Mouse (Mus musculus) embryonic facial prominence, embryonic 12.5 days (tissue): Measurements from ENCODE around the gene Cacna1c. TPM values are rescaled to one million over a fixed set of nuclear protein-coding genes. Genes with fewer than 3 reads are reported as not detected.
"Not testable (repeated sequence)": the region's sequence is repeated elsewhere in the genome, so short reads cannot be mapped to it uniquely, and the experiment has no call there.

Experiments used
- ATAC-seq: fragments of 200-750 bp; cut with Nextera tagmentation; 2 replicates; pipeline ENCODE4 v1.8.0; 2017; ENCODE audit not compliant: insufficient number of reproducible peaks, insufficient read depth, low FRiP score, low TSS enrichment
- H3K27ac ChIP-seq: fragments of 300-500 bp; sonication (generic); 2 replicates; pipeline ENCODE4 v1.5.1; 2016; ENCODE audit warnings: mild to moderate bottlenecking
- H3K27me3 ChIP-seq: fragments of 300-500 bp; sonication (generic); 2 replicates; pipeline ENCODE4 v1.6.1; 2016; ENCODE audit warnings: mild to moderate bottlenecking, moderate library complexity
- H3K36me3 ChIP-seq: fragments of 300-500 bp; sonication (generic); 2 replicates; pipeline ENCODE4 v1.6.1; 2016; ENCODE audit warnings: mild to moderate bottlenecking
- H3K4me1 ChIP-seq: fragments of 300-500 bp; sonication (generic); 2 replicates; pipeline ENCODE4 v1.6.1; 2016
- H3K4me2 ChIP-seq: fragments of 300-500 bp; sonication (generic); replicated peaks from 2 replicates; pipeline ENCODE4 v1.6.1; 2016; ENCODE audit warnings: mild to moderate bottlenecking, moderate library complexity
- H3K4me3 ChIP-seq: fragments of 300-500 bp; sonication (generic); 2 replicates; pipeline ENCODE4 v1.5.1; 2016; ENCODE audit warnings: mild to moderate bottlenecking
- H3K9ac ChIP-seq: fragments of 300-500 bp; sonication (generic); 2 replicates; pipeline ENCODE4 v1.6.1; 2016; ENCODE audit warnings: mild to moderate bottlenecking, moderate library complexity
- H3K9me3 ChIP-seq: fragments of 300-500 bp; sonication (generic); 2 replicates; pipeline ENCODE4 v1.6.1; 2016; ENCODE audit warnings: mild to moderate bottlenecking, moderate library complexity
- WGBS: fragments of 180-500 bp; shearing (Covaris S2); methylation state at CpG from one replicate; pipeline ENCODE4 v1.1.7; 2016; 5-methylcytosine and 5-hydroxymethylcytosine counted together
- polyA plus RNA-seq: library from polyadenylated mRNA; unstranded; fragments of >200 nt; fragmentation: Nextera tagmentation; extraction: Ambion mirVana; gene quantifications from 2 replicates; pipeline ENCODE4 v1.2.1, GENCODE M21; 2016

The Cacna1c gene
- polyA plus RNA-seq, 1 experiment from 2014 or later, result 10.2 TPM

DNA sequence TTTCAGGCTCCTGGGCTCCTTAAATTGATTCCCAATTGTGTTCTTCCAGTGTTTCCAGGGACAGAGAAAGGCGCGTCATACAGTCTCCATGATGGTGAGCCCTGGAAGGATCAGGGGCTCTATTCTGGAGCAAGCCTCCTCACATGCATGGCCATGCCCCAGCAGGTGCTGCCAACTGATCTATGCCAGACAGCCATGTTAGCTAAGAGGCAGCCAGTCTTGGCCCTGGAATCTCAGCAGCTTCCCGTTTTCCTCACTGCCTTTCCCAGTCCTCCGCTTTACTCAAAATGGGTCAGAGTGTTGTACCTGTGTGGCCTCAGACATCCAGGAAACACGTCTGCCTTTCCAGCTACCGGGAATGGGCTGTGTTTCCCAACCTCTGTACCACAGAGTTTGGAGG lies 29.5 kb upstream of the Cacna1c start:
- Histone ChIP-seq H3K9me3 (no peaks in the 10 kb centered on the region), H3K9ac (no peak overlapping the region), H3K4me2 (no peak overlapping the region), H3K27ac (no peak overlapping the region), H3K4me3 (no peak overlapping the region), H3K4me1 (no peaks in the 10 kb centered on the region), H3K27me3 (no peaks in the 10 kb centered on the region), H3K36me3 (peaks cover 4% of the 10 kb centered on the region; the same call in 1 of the 2 replicates)
- WGBS, result 85% methylated on average over 6 of the region's 6 CpGs
- no peak for ATAC-seq

DNA sequence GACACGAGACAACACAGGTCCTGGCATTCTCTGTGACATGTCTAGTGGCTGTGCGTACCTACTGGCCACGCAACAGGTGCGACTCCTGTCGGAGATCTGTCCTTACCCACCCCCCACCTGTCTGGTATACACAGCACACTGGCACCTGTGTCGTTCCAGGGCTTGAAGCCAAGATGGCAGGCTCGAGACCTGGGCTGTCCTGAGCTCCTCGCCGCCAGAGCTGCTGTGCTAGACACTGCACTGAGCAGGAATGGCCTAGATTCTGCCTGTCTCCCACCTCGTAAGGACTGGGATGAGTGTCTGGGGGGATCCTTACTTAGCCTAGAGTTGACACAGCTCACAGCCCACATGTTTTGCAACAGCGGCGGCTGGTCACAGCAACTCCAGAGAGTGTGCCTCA lies 29.0 kb upstream of the Cacna1c start:
- no peaks in the 10 kb centered on the region for H3K4me1 ChIP-seq
- WGBS, result 80% methylated on average over 12 of the region's 12 CpGs
- H3K36me3 ChIP-seq, result peaks cover 4% of the 10 kb centered on the region; the same call in 1 of the 2 replicates
- ATAC-seq, result 0 out of 2 replicates have a peak, but pooled peaks have one; percentile 11
- no peak overlapping the region for H3K27ac ChIP-seq
- no peak overlapping the region for H3K4me2 ChIP-seq
- H3K27me3 ChIP-seq, result no peaks in the 10 kb centered on the region
- H3K9me3 ChIP-seq, result no peaks in the 10 kb centered on the region
- H3K9ac ChIP-seq, result no peak overlapping the region
- H3K4me3 ChIP-seq, result no peak overlapping the region

DNA sequence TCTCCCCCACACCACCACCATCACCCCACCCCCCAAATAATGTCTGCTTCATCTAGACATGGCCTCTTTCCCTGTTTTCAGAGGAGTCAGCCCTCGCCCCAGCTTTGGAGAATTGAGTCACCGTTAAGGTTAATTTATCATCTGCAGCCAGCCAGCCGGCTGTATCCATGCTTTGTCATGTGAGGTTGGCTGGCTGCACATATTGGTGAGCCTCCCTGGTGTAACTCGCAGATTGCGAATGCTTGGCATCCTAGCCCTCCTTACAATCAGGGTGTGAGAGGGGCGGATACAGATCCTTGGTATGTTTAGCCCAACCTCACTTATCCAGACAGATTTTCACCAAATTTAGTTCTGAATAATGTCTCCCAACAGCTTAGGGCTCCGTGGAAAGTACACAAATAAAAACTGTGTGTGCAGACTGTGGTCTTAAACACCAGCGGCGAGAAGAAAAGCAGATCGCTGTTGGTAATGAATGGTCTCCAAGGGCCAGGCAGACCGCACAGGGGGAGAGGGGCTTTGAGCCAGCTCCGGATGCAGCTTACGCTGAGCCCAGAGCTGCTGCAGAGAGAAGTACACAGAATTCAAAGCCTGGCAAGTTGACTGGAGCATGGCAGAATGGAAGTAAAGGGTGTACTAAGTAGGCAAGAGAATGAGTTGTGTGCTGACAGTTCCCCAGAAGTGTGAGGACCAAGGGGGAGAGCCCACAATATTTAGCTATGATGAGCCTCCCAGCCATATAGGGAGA lies 28.4 kb upstream of the Cacna1c start:
- WGBS, result 70% methylated on average over 13 of the region's 13 CpGs
- H3K27ac ChIP-seq, result no peak overlapping the region

DNA sequence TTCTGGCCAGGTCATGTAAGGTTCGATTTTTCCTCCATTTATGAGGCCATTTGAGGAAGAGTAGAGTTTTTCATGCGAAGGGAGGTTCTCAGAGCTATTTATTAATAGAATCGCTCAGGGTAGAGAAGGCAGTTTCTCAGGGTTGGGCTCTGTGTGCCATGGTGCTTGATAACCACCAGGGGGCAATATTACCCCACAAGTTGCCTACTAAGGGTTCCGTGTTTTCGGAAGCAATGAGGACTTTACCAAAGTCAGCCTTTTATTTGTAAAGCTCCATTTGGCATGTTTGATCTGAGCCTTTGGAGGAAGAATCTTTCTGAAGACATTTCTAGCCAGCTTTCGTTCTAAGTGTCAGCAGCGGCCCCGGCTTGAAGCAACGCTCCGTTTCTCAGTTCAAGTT lies 24.1 kb upstream of the Cacna1c start:
- no peak overlapping the region for H3K9ac ChIP-seq
- peaks cover 24% of the 10 kb centered on the region for H3K36me3 ChIP-seq
- no peaks in the 10 kb centered on the region for H3K9me3 ChIP-seq
- no peaks in the 10 kb centered on the region for H3K27me3 ChIP-seq
- H3K4me1 ChIP-seq, result no peaks in the 10 kb centered on the region
- no peak overlapping the region for H3K4me2 ChIP-seq
- no peak for ATAC-seq
- no peak overlapping the region for H3K27ac ChIP-seq
- no peak overlapping the region for H3K4me3 ChIP-seq
- WGBS, result 50% methylated on average over 10 of the region's 10 CpGs

More for the DNA sequence above, 28.4 kb upstream of the Cacna1c start:
- Histone ChIP-seq H3K36me3 (peaks cover 4% of the 10 kb centered on the region; the same call in 1 of the 2 replicates), H3K4me2 (no peak overlapping the region), H3K4me1 (no peaks in the 10 kb centered on the region), H3K9me3 (no peaks in the 10 kb centered on the region), H3K27me3 (no peaks in the 10 kb centered on the region), H3K9ac (no peak overlapping the region), H3K4me3 (no peak overlapping the region)
- no peak for ATAC-seq

DNA sequence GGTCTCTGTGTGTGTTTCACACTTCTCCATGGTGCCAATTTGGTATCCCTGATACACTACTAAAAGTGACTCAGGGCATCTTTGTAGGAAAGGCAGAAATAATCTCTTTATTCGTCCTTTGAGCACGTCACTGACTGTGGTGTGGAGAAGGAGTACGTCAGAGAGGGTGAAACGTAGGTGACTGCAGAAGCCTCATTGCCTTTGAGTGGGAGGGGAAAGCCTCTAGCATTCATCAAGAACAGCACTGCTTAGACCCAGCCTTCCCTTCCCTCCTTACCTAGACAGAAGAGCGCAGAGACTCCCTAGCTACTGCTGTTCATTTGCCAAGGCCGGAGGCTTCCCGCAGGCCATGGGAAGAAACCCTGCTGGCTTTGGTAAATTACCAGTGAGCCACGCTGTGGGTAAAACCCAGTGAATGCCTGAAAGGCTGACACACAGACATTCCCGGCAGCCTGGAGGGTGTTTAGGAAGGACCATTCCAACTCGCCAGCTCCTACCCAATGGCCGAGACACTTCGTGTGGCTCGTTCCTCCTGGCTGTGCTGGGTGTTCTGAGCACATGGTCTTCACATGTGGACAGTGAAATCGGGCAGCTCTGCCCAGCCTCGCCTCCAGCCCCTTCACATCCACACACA lies 23.1 kb upstream of the Cacna1c start:
- no peak for ATAC-seq
- H3K27ac ChIP-seq, result no peak overlapping the region
- WGBS, result 76% methylated on average over 15 of the region's 15 CpGs

DNA sequence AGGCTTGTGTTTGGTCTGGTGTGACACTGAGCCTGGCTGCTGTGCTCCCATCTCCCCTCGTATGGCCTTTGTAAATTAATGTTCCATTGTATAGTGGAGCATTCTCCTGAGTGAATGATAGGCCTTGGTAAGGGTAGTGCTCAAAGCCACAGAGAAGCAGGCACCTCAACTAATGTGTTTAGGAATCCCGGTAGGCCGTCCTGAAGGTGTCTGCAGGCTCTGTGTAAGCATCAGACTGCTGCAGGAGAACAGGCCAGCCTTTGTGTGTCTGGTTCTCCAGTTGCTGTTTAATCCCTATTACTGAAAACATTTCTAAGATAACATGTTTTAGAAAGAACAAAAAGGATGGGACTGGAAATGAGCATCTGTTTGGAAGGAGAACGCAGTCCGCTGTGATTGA lies 22.4 kb upstream of the Cacna1c start:
- no peaks in the 10 kb centered on the region for H3K27me3 ChIP-seq
- no peaks in the 10 kb centered on the region for H3K9me3 ChIP-seq
- no peak overlapping the region for H3K9ac ChIP-seq
- ATAC-seq, result no peak
- peaks cover 35% of the 10 kb centered on the region for H3K36me3 ChIP-seq
- no peaks in the 10 kb centered on the region for H3K4me1 ChIP-seq
- WGBS, result 84% methylated on average over 5 of the region's 5 CpGs
- H3K27ac ChIP-seq, result no peak overlapping the region
- no peak overlapping the region for H3K4me3 ChIP-seq
- H3K4me2 ChIP-seq, result no peak overlapping the region

More for the DNA sequence above, 23.1 kb upstream of the Cacna1c start:
- H3K4me2 ChIP-seq, result no peak overlapping the region
- no peaks in the 10 kb centered on the region for H3K4me1 ChIP-seq
- H3K27me3 ChIP-seq, result no peaks in the 10 kb centered on the region
- H3K4me3 ChIP-seq, result no peak overlapping the region
- peaks cover 34% of the 10 kb centered on the region for H3K36me3 ChIP-seq
- no peak overlapping the region for H3K9ac ChIP-seq
- no peaks in the 10 kb centered on the region for H3K9me3 ChIP-seq

DNA sequence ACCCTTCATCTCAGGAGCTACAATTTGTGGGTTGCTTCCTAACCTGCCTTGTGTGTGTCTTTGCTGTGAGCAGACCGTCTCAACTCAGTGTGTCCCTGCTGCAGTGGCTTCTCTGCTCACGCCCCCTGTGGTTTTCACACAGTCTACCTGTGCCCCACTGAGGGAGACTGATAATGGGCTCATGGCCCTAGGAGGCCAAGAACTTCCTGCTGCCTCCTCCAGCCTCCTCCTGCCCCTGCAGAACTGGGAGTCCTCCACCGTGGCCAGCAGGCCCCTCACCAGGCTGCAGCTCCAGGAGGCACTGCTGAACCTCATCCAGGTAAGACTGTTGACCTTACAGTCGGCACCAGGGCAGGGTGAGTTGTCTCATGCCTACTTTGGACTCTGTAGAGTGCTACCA lies 21.4 kb upstream of the Cacna1c start:
- Histone ChIP-seq H3K27ac (no peak overlapping the region), H3K4me1 (no peaks in the 10 kb centered on the region), H3K9me3 (no peaks in the 10 kb centered on the region), H3K4me2 (no peak overlapping the region), H3K9ac (no peak overlapping the region), H3K36me3 (peaks cover 44% of the 10 kb centered on the region), H3K4me3 (no peak overlapping the region), H3K27me3 (no peaks in the 10 kb centered on the region)
- 73% methylated on average over 4 of the region's 4 CpGs for WGBS
- no peak for ATAC-seq

DNA sequence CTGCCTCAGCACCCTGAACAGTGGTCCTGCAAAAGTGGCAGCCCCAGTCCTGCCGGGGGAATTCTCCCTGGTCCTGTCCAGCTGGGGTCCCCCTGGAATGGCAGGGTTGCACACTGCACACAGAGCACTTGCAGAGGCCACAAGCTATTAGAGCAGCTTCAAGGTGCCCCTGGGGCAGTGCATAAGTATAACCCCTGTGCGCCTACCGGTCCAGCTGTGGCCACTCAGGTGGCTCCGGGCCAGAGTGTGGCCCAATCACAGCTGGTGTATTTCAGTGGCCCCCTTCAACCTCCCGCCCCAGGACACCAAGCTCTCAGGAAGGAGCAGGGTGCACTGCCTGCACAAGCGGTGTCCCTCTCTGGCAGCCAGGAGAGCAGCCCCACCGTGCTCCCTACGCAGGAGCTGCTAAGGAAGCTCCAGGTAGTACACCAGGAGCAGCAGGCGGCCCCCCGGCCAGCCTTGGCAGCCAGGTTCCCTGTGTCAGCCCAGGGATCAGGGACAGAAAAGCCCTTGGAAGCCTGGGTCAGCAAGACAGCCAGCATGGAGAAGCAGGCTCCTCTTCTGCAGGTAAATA lies 18.9 kb upstream of the Cacna1c start:
- H3K9me3 ChIP-seq, result no peaks in the 10 kb centered on the region
- H3K27me3 ChIP-seq, result no peaks in the 10 kb centered on the region
- no peaks in the 10 kb centered on the region for H3K4me1 ChIP-seq
- no peak overlapping the region for H3K4me3 ChIP-seq
- H3K4me2 ChIP-seq, result no peak overlapping the region
- WGBS, result 86% methylated on average over 10 of the region's 10 CpGs
- H3K9ac ChIP-seq, result no peak overlapping the region
- ATAC-seq, result no peak
- peaks cover 43% of the 10 kb centered on the region for H3K36me3 ChIP-seq
- H3K27ac ChIP-seq, result no peak overlapping the region

DNA sequence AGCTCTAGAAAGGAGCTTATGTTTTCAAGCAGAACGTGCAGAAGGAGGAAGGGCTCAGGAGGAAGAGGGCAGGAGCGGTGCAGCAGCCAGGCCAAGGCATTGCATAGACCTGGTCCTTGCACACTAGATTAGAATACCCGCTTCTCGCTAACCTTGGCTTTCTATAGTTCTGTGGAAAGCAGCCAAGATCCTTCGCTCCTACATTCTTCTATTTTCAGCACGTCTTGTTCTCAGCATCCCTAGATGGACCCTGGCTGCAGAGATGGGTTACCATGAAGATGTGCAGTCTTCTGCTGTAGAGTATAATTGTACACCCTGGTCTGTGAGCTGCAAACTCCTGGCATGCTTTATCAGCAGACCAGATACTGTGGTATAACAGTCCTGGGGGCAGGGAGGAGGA lies 18.0 kb upstream of the Cacna1c start:
- WGBS, result 92% methylated on average over 6 of the region's 6 CpGs
- Histone ChIP-seq H3K36me3 (peaks cover 42% of the 10 kb centered on the region), H3K27ac (no peak overlapping the region), H3K27me3 (no peaks in the 10 kb centered on the region), H3K4me3 (no peak overlapping the region), H3K4me1 (no peaks in the 10 kb centered on the region), H3K4me2 (no peak overlapping the region), H3K9ac (no peak overlapping the region), H3K9me3 (no peaks in the 10 kb centered on the region)
- ATAC-seq, result no peak

DNA sequence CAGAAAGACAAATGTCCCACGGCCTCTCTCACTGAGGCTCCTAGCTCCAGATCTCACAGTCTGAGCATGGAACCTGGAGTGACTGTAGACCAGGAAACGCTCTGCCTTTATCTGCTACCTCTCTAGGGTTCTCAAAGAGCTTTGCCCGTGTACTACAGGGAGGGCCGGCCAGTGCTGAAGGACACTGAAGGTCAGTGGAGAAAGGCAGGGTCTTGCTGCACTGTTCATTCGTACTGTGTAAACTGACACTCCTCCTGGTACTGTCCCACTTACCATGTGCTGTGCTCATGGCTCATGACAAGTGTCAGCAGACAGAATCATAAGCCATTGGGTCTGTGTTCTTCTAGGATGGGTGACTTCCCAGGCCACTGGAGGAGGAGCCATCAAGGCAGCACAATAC lies 17.2 kb upstream of the Cacna1c start:
- no peak overlapping the region for H3K4me3 ChIP-seq
- no peaks in the 10 kb centered on the region for H3K27me3 ChIP-seq
- no peaks in the 10 kb centered on the region for H3K4me1 ChIP-seq
- no peak overlapping the region for H3K4me2 ChIP-seq
- peaks cover 36% of the 10 kb centered on the region for H3K36me3 ChIP-seq
- no peaks in the 10 kb centered on the region for H3K9me3 ChIP-seq
- H3K9ac ChIP-seq, result no peak overlapping the region
- H3K27ac ChIP-seq, result no peak overlapping the region
- WGBS, result 87% methylated on average over 5 of the region's 5 CpGs
- no peak for ATAC-seq

DNA sequence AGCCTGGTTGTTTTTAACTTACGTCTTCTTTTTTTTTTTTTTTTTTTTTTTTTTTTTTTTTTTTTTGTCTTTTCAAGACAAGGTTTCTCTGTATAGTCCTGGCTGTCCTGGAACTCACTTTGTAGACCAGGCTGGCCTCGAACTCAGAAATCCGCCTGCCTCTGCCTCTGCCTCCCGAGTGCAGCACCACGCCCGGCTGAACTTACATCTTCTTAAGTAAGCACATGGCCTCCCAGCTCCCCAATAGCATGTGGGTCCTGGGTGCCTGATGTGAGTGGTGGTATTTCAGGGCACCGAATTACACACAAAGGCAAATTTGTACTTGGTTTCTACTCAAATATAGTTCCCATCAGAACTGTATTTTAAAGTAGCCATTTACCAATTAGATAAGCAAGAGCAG lies 9.8 kb upstream of the Cacna1c start:
- not testable (repeated sequence) for H3K4me1 ChIP-seq, H3K27me3 ChIP-seq, H3K4me3 ChIP-seq, H3K9me3 ChIP-seq, H3K4me2 ChIP-seq, H3K9ac ChIP-seq, ATAC-seq, H3K27ac ChIP-seq, H3K36me3 ChIP-seq
- WGBS, result 85% methylated on average over 7 of the region's 7 CpGs

DNA sequence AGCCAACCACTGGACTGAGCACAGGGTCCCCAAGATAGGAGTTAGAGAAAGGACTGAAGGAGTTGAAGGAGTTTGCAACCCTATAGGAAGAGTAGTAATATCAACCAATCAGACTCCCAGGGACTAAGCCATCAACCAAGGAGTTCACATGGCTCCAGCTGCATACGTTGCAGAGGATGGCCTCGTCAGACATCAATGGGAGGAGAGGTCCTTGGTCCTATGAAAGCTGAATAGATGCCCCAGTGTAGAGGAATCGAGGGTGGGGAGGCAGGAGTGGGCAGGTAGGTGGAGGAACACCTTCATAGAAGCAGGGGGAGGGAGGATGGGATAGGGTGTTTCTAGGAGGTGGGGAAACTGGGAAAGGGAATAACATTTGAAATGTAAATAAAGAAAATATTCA lies 8.7 kb upstream of the Cacna1c start:
- Histone ChIP-seq H3K4me3 (no peak overlapping the region), H3K9me3 (no peaks in the 10 kb centered on the region), H3K27me3 (no peaks in the 10 kb centered on the region), H3K4me1 (no peaks in the 10 kb centered on the region), H3K9ac (no peak overlapping the region), H3K36me3 (peaks cover 6% of the 10 kb centered on the region; the same call in 1 of the 2 replicates), H3K4me2 (no peak overlapping the region), H3K27ac (no peak overlapping the region)
- 75% methylated on average over 3 of the region's 3 CpGs for WGBS
- ATAC-seq, result no peak
